Mouse (Mus musculus): ENCODE measurements around the gene Qk. TPM values are rescaled to one million over a fixed set of nuclear protein-coding genes. Genes with fewer than 3 reads are reported as not detected.

The Qk gene
- total RNA-seq, 1 experiment, result 129 TPM

DNA sequence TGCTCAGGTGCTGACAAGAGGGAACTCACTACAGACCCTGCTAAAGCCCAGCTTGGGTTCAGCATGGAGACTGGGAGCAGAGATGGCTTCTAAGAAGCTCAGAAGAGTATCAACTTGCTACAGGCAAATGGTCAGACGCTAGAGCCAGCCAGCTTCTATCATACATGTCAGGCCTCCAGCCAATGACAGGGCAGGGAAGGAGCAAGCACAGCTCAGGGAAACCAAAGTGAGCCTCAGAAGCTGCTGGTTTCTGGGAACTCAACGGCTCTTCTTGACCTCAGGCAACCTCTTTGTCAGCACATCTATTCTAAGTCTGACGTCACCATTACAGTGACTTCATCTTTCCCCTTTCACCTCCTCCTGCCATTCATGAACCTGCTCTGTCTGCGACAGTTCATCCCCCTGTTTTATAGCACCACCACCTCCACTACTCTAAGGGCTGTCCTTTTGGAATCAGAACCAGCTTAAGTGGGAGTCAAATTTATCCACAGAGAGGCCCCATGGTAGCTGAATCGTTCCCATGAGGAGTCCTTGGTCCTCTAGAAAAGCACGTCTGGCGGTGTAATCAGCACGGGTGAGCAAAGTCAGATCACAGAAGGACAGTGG, 166.7 kb downstream of the Qk start:
- Histone ChIP-seq H3K4me3 (ENCODE audit: insufficient read depth in 1 of 2, low read depth in 1 of 2, low read length in 2 of 2, poor library complexity in 1 of 2, severe bottlenecking in 1 of 2) (no peak overlapping the region), H3K9ac (ENCODE audit: insufficient read depth, low read depth, low read length, poor library complexity, severe bottlenecking) (no peak overlapping the region), H3K27ac (ENCODE audit: insufficient read depth, low read depth, low read length, poor library complexity, severe bottlenecking) (no peak overlapping the region), H3K36me3 (ENCODE audit: control insufficient read depth, insufficient read depth, low read length, poor library complexity, severe bottlenecking) (no peaks in the 10 kb centered on the region), H3K9me3 (ENCODE audit: control insufficient read depth, insufficient read depth, low read depth, low read length) (no peaks in the 10 kb centered on the region; the same call in 1 of the 2 replicates), H3K4me1 (ENCODE audit: control insufficient read depth in 2 of 2, insufficient read depth in 2 of 2, low read length in 2 of 2, poor library complexity in 1 of 2) (no peaks in the 10 kb centered on the region)
- no peak for TF ChIP-seq ZC3H11A (IDR thresholded peaks at IDR 0.05; ENCODE audit: borderline replicate concordance, low read depth, low read length)
- TF ChIP-seq MAFK (IDR thresholded peaks at IDR 0.05; ENCODE audit: insufficient read depth, low read depth, low read length), result no peak
- no peak for TF ChIP-seq HCFC1 (IDR thresholded peaks at IDR 0.05; ENCODE audit: borderline replicate concordance, insufficient read depth, low read length)
- TF ChIP-seq CHD2 (IDR thresholded peaks at IDR 0.05; ENCODE audit: low read depth, low read length), result no peak
- TF ChIP-seq ZNF384 (IDR thresholded peaks at IDR 0.05; ENCODE audit: low read depth, low read length), result no peak
- in situ Hi-C loops (cut with MboI; ENCODE audit: low sequenced_read_pairs in 2 of 2, unreplicated experiment in 2 of 2), result no loop called here
- no peak for DNase-seq (ENCODE audit: low read depth, low spot score)

Measured in ES-E14 (cell line).